ENCODE assay signal across 16 mouse cellular contexts in the genomic region with DNA sequence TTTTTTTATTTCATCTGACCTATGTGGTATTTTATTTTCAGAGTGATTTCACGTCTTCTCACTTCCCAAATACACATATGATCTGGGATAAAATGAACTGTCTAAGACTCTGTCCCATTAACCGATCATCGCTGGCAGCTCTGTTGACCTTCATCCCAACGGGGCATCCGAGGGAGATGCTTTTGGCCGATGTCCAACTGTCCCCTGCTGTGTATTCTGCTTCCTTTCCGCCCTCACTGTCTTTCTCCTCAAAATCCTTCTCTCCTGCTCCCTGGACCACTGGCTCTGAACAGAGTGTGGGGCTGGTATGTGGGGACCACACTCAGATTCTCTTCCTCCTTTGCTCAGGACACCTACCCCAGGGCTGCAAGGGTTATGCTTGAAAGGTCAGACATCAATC.
A peak's percentile ranks its signal among the peaks of the same experiment; 100 is the strongest.
DNase-seq lines count a peak whose midpoint lies in the region; ATAC-seq and TF ChIP-seq lines count a peak whose summit lies in the region.
"Had no signal": no experiment of that assay in that cellular context is flagged by ENCODE, and none has a peak within 500 bp of the region (broad histone marks: within the 10 kb centered on the region; RNA-seq: fewer than 3 reads in every experiment).

No protein-coding gene starts in this region.

- H3K4me2 ChIP-seq in midbrain, embryonic 12.5 days (replicated peaks), result no peak overlapping the region
- H3K4me2 ChIP-seq in midbrain, embryonic 15.5 days, result no peak overlapping the region
- H3K4me2 ChIP-seq in hindbrain, embryonic 12.5 days (replicated peaks), result no peak overlapping the region
- peak overlapping the region; percentile 20; the same call in 1 of the 2 replicates for H3K4me2 ChIP-seq in neural tube, embryonic 13.5 days
- H3K4me2 ChIP-seq: forebrain, embryonic 15.5 days had no signal

- 32% methylated on average over 7 of the region's 7 CpGs for whole genome bisulfite sequencing in kidney, adult 2 months
- 55% methylated on average over 7 of the region's 7 CpGs for WGBS in midbrain, embryonic 12.5 days
- 35% methylated on average over 7 of the region's 7 CpGs for WGBS in midbrain, embryonic 15.5 days
- 35% methylated on average over 7 of the region's 7 CpGs for WGBS in hindbrain, embryonic 12.5 days
- WGBS in neural tube, embryonic 13.5 days, result 35% methylated on average over 7 of the region's 7 CpGs

- no peaks in the 10 kb centered on the region for H3K36me3 ChIP-seq in kidney, adult 2 months (ENCODE audit: control insufficient read depth, insufficient read depth, low read length)
- no peaks in the 10 kb centered on the region; the same call in 1 of the 2 replicates for H3K36me3 ChIP-seq in midbrain, embryonic 12.5 days
- H3K36me3 ChIP-seq in midbrain, embryonic 15.5 days (replicated peaks), result no peaks in the 10 kb centered on the region
- no peaks in the 10 kb centered on the region for H3K36me3 ChIP-seq in hindbrain, embryonic 12.5 days
- no peaks in the 10 kb centered on the region for H3K36me3 ChIP-seq in neural tube, embryonic 13.5 days
- H3K36me3 ChIP-seq: forebrain, embryonic 15.5 days had no signal

- H3K27me3 ChIP-seq in kidney, adult 2 months (replicated peaks; ENCODE audit: control insufficient read depth, insufficient read depth, low read length), result no peaks in the 10 kb centered on the region
- H3K27me3 ChIP-seq in midbrain, embryonic 12.5 days, result no peaks in the 10 kb centered on the region; the same call in 1 of the 2 replicates
- no peaks in the 10 kb centered on the region for H3K27me3 ChIP-seq in midbrain, embryonic 15.5 days (replicated peaks)
- H3K27me3 ChIP-seq in hindbrain, embryonic 12.5 days, result no peaks in the 10 kb centered on the region
- H3K27me3 ChIP-seq in neural tube, embryonic 13.5 days, result no peaks in the 10 kb centered on the region
- H3K27me3 ChIP-seq: forebrain, embryonic 15.5 days had no signal

- H3K9ac ChIP-seq in midbrain, embryonic 12.5 days (replicated peaks), result no peak overlapping the region
- H3K9ac ChIP-seq in midbrain, embryonic 15.5 days, result no peak overlapping the region
- H3K9ac ChIP-seq in hindbrain, embryonic 12.5 days, result no peak overlapping the region
- peak overlapping the region; percentile 14; the same call in 1 of the 2 replicates for H3K9ac ChIP-seq in neural tube, embryonic 13.5 days
- H3K9ac ChIP-seq: forebrain, embryonic 15.5 days had no signal

- peaks cover 5% of the 10 kb centered on the region; the same call in 1 of the 2 replicates for H3K4me1 ChIP-seq in kidney, adult 2 months (ENCODE audit: control insufficient read depth, insufficient read depth, low read length)
- H3K4me1 ChIP-seq in midbrain, embryonic 12.5 days, result peaks cover 30% of the 10 kb centered on the region
- peaks cover 33% of the 10 kb centered on the region for H3K4me1 ChIP-seq in midbrain, embryonic 15.5 days
- H3K4me1 ChIP-seq in hindbrain, embryonic 12.5 days, result peaks cover 42% of the 10 kb centered on the region
- peaks cover 67% of the 10 kb centered on the region for H3K4me1 ChIP-seq in neural tube, embryonic 13.5 days (replicated peaks)

- TF ChIP-seq CTCF in kidney, adult 2 months (conservative IDR thresholded peaks at IDR 0.05; ENCODE audit: insufficient read depth, insufficient read length, low read depth, low read length), result no peak

- H3K9me3 ChIP-seq in midbrain, embryonic 12.5 days, result peaks cover 1% of the 10 kb centered on the region; the same call in 1 of the 2 replicates
- H3K9me3 ChIP-seq in midbrain, embryonic 15.5 days, result no peaks in the 10 kb centered on the region
- H3K9me3 ChIP-seq in hindbrain, embryonic 12.5 days (replicated peaks), result no peaks in the 10 kb centered on the region
- H3K9me3 ChIP-seq in neural tube, embryonic 13.5 days, result no peaks in the 10 kb centered on the region
- H3K9me3 ChIP-seq: forebrain, embryonic 15.5 days had no signal

- ATAC-seq in midbrain, embryonic 12.5 days (ENCODE audit: low FRiP score, low read depth), result no peak
- ATAC-seq in midbrain, embryonic 15.5 days (replicated peaks), result no peak
- no peak for ATAC-seq in hindbrain, embryonic 12.5 days (ENCODE audit: low FRiP score)
- ATAC-seq in neural tube, embryonic 13.5 days (ENCODE audit: low read depth), result no peak
- ATAC-seq: forebrain, embryonic 15.5 days had no signal

- no peak overlapping the region for H3K4me3 ChIP-seq in kidney, adult 2 months (ENCODE audit: insufficient read depth, low read depth, low read length)
- no peak overlapping the region for H3K4me3 ChIP-seq in midbrain, embryonic 12.5 days
- H3K4me3 ChIP-seq in midbrain, embryonic 15.5 days, result no peak overlapping the region
- H3K4me3 ChIP-seq in hindbrain, embryonic 12.5 days, result no peak overlapping the region
- no peak overlapping the region for H3K4me3 ChIP-seq in neural tube, embryonic 13.5 days
- H3K4me3 ChIP-seq: erythroblast, embryonic 14.5 days; forebrain, embryonic 15.5 days had no signal

- TF ChIP-seq POLR2A in kidney, adult 2 months (IDR thresholded peaks at IDR 0.05; ENCODE audit: low read depth, low read length), result no peak

- peak; percentile 7 for DNase-seq in kidney, adult 2 months
- DNase-seq in kidney, adult 9 months, result no peak
- no peak for DNase-seq in thymus, adult 18-20 months
- no peak for DNase-seq in ovary, postnatal 36 days (ENCODE audit: low spot score)
- DNase-seq: cerebellum, postnatal 36 days; heart, adult 18-20 months; layer of hippocampus, postnatal 36 days; liver; lung, adult 18-20 months; right cerebral cortex, postnatal 14 days had no signal

- no peak overlapping the region for H3K27ac ChIP-seq in kidney, adult 2 months (ENCODE audit: insufficient read depth, low read depth, low read length)
- H3K27ac ChIP-seq in midbrain, embryonic 12.5 days (replicated peaks), result peak overlapping the region; percentile 60
- no peak overlapping the region for H3K27ac ChIP-seq in midbrain, embryonic 15.5 days
- peak overlapping the region; percentile 76 for H3K27ac ChIP-seq in hindbrain, embryonic 12.5 days
- H3K27ac ChIP-seq in neural tube, embryonic 13.5 days (replicated peaks), result peak overlapping the region; percentile 69
- H3K27ac ChIP-seq: forebrain, embryonic 15.5 days had no signal

Comparison
In these comparisons a context has a peak if more than half of its experiments do, and no peak if none do; other contexts are left out.
1. H3K27ac ChIP-seq: peak in midbrain, embryonic 12.5 days (single experiment), hindbrain, embryonic 12.5 days (single experiment) and neural tube, embryonic 13.5 days (single experiment); none in kidney, adult 2 months (single experiment) and midbrain, embryonic 15.5 days (single experiment).